Mouse (Mus musculus) liver, embryonic 14.5 days (tissue): ENCODE measurements at regions not wholly inside any gene's neighbourhood (a gene's known extent, or its start where the extent isn't known, plus 50 kb on each side); places are given as distances from the start of the nearest gene placed in this dataset.

Source experiments
- CTCF ChIP-seq: IDR thresholded peaks from 2 replicates; pipeline ENCODE4 v1.5.1; 2016; ENCODE audit warnings: antibody characterized with exemption, low read depth, control low read depth
- EP300 ChIP-seq: IDR thresholded peaks from 2 replicates; pipeline ENCODE4 v1.6.1; 2016; ENCODE audit warnings: antibody characterized with exemption, low read depth

GRCm38 (mm10) chr5:133550657-133551056, 548.9 kb upstream of the Castor2 start:
- TF ChIP-seq CTCF (no peak), EP300 (no peak)
